Mouse (Mus musculus): ENCODE data around the gene Auts2.
"Not testable (repeated sequence)": the region's sequence is repeated elsewhere in the genome, so short reads cannot be mapped to it uniquely, and the experiment has no call there.

DNA sequence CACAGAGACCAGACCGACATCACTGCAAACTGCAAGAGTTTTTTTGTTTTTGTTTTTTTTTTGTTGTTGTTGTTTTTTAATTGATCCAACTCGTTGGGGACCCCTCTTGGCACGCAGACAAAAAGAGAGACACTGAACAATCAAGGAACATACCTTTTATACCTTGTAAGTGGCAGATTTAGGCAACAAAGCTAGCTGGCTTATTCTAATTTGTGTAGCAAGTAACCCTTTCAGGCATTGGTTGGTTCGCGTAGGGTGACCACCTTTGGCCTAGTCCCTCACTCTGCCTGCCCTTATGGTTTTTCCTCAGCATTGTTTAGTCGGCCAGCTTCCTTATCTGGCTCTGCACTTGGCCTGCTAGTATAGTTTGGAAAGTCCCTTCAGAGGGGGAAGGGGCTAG lies 17.6 kb upstream of the Auts2 start:
- not testable (repeated sequence) for TF ChIP-seq MAFK (IDR thresholded peaks at IDR 0.05; ENCODE audit: insufficient read depth, low read depth, low read length); HCFC1 (IDR thresholded peaks at IDR 0.05; ENCODE audit: borderline replicate concordance, insufficient read depth, low read length); ZC3H11A (IDR thresholded peaks at IDR 0.05; ENCODE audit: borderline replicate concordance, low read depth, low read length); CHD2 (IDR thresholded peaks at IDR 0.05; ENCODE audit: low read depth, low read length)
